Comparison of ENCODE assay signal across 8 mouse cellular contexts in the genomic region with DNA sequence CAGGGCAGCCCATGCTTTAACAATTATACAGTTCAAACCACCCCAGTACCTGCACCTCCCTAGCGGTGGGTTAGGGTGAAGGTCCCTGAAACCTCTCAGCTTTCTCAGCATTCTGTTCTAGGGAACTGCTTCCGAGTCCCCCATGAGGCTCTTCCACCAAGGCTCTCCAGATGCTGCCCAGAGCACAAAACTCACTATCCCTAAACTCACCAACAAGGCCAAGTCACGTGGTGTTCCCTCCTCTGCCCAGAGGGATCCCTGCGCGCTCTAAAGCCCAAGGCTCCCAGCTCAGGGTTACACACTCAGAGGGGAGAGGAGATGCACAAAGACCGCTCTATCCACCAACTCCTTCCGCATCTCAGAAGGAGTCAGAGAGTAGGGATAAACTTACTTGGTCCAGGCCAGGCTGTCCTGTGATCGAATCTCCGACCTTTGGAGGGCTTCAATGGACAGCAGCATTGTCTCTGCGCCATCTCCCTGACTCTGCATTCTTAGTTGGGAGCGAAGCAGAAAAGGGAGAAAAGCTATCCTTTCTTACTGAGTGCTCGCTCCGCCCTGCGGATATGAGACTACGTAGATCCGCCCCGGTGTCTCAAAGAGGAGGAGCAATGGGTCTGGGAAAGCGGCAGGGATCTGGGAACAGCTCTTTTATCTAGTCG.
DNase-seq lines count a peak whose midpoint lies in the region; ATAC-seq and TF ChIP-seq lines count a peak whose summit lies in the region.

No protein-coding gene starts in this region.

- H3K4me1 ChIP-seq in lung, embryonic 14.5 days (ENCODE audit: insufficient read depth): no peaks in the 10 kb centered on the region

- peak overlapping the region; percentile 90 for H3K27ac ChIP-seq in lung, embryonic 14.5 days (ENCODE audit: low read depth)

- POLR2A ChIA-PET in Patski (lab: Charles Lee): interaction anchor here (0.6 kb wide), 1 partner anchor 55 kb away, joined by 3 read pairs; no protein-coding TSS in a partner anchor

- 9% methylated on average over 19 of the region's 19 CpGs for WGBS in lung, embryonic 14.5 days

- peak; percentile 31 for DNase-seq in Patski (ENCODE audit: low read depth, low spot score)
- DNase-seq in cerebellum, adult 9-10 months: peak; percentile 71
- DNase-seq in forelimb bud, embryonic 11.5 days (ENCODE audit: low read depth, low spot score): peak; percentile 58
- DNase-seq in layer of hippocampus, adult 8-10 months (ENCODE audit: low spot score in 2 of 2): peak; percentile 50 to 56
- peak; percentile 83 for DNase-seq in lung, embryonic 14.5 days
- DNase-seq in ovary, adult 18-20 months (ENCODE audit: low spot score): peak; percentile 53
- DNase-seq in thymus, postnatal 4 days: peak; percentile 43

- peak overlapping the region; percentile 49 for H3K4me3 ChIP-seq in lung, embryonic 14.5 days (ENCODE audit: low read depth, low read length)

- H3K9ac ChIP-seq in lung, embryonic 14.5 days: peak overlapping the region; percentile 66

- no peaks in the 10 kb centered on the region for H3K36me3 ChIP-seq in lung, embryonic 14.5 days (ENCODE audit: insufficient read depth)

- no peaks in the 10 kb centered on the region for H3K9me3 ChIP-seq in lung, embryonic 14.5 days (ENCODE audit: low read depth, low read length)

- peak overlapping the region; percentile 63 for H3K4me2 ChIP-seq in lung, embryonic 14.5 days

- CTCF ChIA-PET in Patski (lab: Charles Lee): interaction anchor here (1.6 kb wide), 1 partner anchor 13 kb away, joined by 3 read pairs; no protein-coding TSS in a partner anchor

- in situ Hi-C loops in Patski (cut with MboI; ENCODE audit: low pct_unique_long_range_greater_than_20kb): no loop called here

- peaks cover 25% of the 10 kb centered on the region for H3K27me3 ChIP-seq in Patski
- H3K27me3 ChIP-seq in lung, embryonic 14.5 days (ENCODE audit: insufficient read depth, low read length): no peaks in the 10 kb centered on the region

- TF ChIP-seq CTCF in Patski (IDR thresholded peaks at IDR 0.05): no peak
- TF ChIP-seq CTCF in lung, embryonic 14.5 days (IDR thresholded peaks at IDR 0.05; ENCODE audit: low read depth): peak; percentile 15; the same call in 1 of the 2 replicates

- ATAC-seq in Patski: peak; percentile 96
- ATAC-seq in hematopoietic stem cell, adult 5-6 weeks (replicated peaks in 1 of 2; ENCODE audit: insufficient read depth in 1 of 2, low FRiP score in 2 of 2, low TSS enrichment in 1 of 2, low read depth in 1 of 2, poor library complexity in 2 of 2, severe bottlenecking in 2 of 2): peak; percentile 89 to 92
- ATAC-seq in lung, embryonic 14.5 days (ENCODE audit: insufficient read depth): peak; percentile 98

Comparison
In these comparisons a context has a peak if more than half of its experiments do, and no peak if none do; other contexts are left out.
1. Peak in every context shown above with its lines: DNase-seq, ATAC-seq, H3K4me3 ChIP-seq and H3K27ac ChIP-seq.
2. DNase-seq: peak in every context shown above with its lines; median percentile 83 in lung, embryonic 14.5 days; 71 in cerebellum, adult 9-10 months; 58 in forelimb bud, embryonic 11.5 days; 53 in layer of hippocampus, adult 8-10 months; 53 in ovary, adult 18-20 months; 43 in thymus, postnatal 4 days; 31 in Patski.